Comparison of ENCODE assay signal across 17 mouse cellular contexts in genomic region chr8:25447900-25448299, GRCm38 (mm10).
DNase-seq lines count a peak whose midpoint lies in the region; ATAC-seq and TF ChIP-seq lines count a peak whose summit lies in the region.
"Had no signal": no experiment of that assay in that cellular context is flagged by ENCODE, and none has a peak within 500 bp of the region (broad histone marks: within the 10 kb centered on the region; RNA-seq: fewer than 3 reads in every experiment).

No protein-coding gene starts in this region.

- H3K36me3 ChIP-seq in liver, postnatal 0 days (replicated peaks; ENCODE audit: insufficient read depth, low read length) = no peaks in the 10 kb centered on the region
- H3K36me3 ChIP-seq: hindbrain, embryonic 15.5 days; limb, embryonic 10.5 days; liver, embryonic 15.5 days; neural tube, embryonic 15.5 days had no signal

- H3K9ac ChIP-seq in liver, postnatal 0 days (replicated peaks) = no peak overlapping the region
- H3K9ac ChIP-seq: forebrain, embryonic 13.5 days; hindbrain, embryonic 15.5 days; liver, embryonic 15.5 days; neural tube, embryonic 15.5 days had no signal

- TF ChIP-seq EP300 in liver, postnatal 0 days (IDR thresholded peaks at IDR 0.05; ENCODE audit: low read depth) = peak; percentile 22; the same call in 1 of the 2 replicates

- DNase-seq in liver, postnatal 0 days = no peak
- no peak for DNase-seq in liver
- DNase-seq in CD4-positive helper T cell, adult 2 months (ENCODE audit: low read depth, low spot score) = peak; percentile 8
- no peak for DNase-seq in adrenal gland, adult 8-10 months
- DNase-seq: adrenal gland, adult 2 months; cerebellum, adult 9-10 months; heart, postnatal 10 days; kidney, adult 8-10 months; thymus, postnatal 4 days had no signal

- no peak overlapping the region for H3K4me3 ChIP-seq in liver, postnatal 0 days (ENCODE audit: low read depth, low read length)
- H3K4me3 ChIP-seq in bone marrow, adult 2 months (replicated peaks; ENCODE audit: control insufficient read depth, low read depth, low read length) = no peak overlapping the region
- H3K4me3 ChIP-seq: forebrain, embryonic 13.5 days; hindbrain, embryonic 15.5 days; limb, embryonic 10.5 days; liver, embryonic 15.5 days; neural tube, embryonic 15.5 days had no signal

- TF ChIP-seq POLR2A in bone marrow, adult 2 months (IDR thresholded peaks at IDR 0.05; ENCODE audit: borderline replicate concordance, control insufficient read depth, low read depth, low read length) = no peak

- H3K27ac ChIP-seq in liver, postnatal 0 days (ENCODE audit: low read depth) = no peak overlapping the region
- H3K27ac ChIP-seq in bone marrow, adult 2 months (ENCODE audit: control insufficient read depth, insufficient read depth, low read depth, low read length, poor library complexity) = peak overlapping the region; percentile 43; the same call in 1 of the 2 replicates
- H3K27ac ChIP-seq: forebrain, embryonic 13.5 days; hindbrain, embryonic 15.5 days; limb, embryonic 10.5 days; liver, embryonic 15.5 days; neural tube, embryonic 15.5 days had no signal

- no peak for TF ChIP-seq CTCF in liver, postnatal 0 days (IDR thresholded peaks at IDR 0.05; ENCODE audit: low read depth)
- no peak for TF ChIP-seq CTCF in bone marrow, adult 2 months (IDR thresholded peaks at IDR 0.05; ENCODE audit: control insufficient read depth, insufficient read depth, low read length)

- no peak for ATAC-seq in liver, postnatal 0 days
- ATAC-seq in monocyte, adult 5-6 weeks (replicated peaks; ENCODE audit: insufficient number of reproducible peaks, low FRiP score, low TSS enrichment, poor library complexity, severe bottlenecking) = peak; percentile 90; the same call in 1 of the 2 replicates
- ATAC-seq in megakaryocyte-erythroid progenitor cell, adult 5-6 weeks (replicated peaks; ENCODE audit: low FRiP score, low TSS enrichment, poor library complexity, severe bottlenecking) = no peak
- ATAC-seq: forebrain, embryonic 13.5 days had no signal

- peaks cover 7% of the 10 kb centered on the region for H3K4me1 ChIP-seq in liver, postnatal 0 days (ENCODE audit: insufficient read depth)
- H3K4me1 ChIP-seq in bone marrow, adult 2 months (ENCODE audit: control insufficient read depth, insufficient read depth, low read length) = no peaks in the 10 kb centered on the region; the same call in 1 of the 2 replicates
- H3K4me1 ChIP-seq: forebrain, embryonic 13.5 days; hindbrain, embryonic 15.5 days; limb, embryonic 10.5 days; neural tube, embryonic 15.5 days had no signal

- no peaks in the 10 kb centered on the region for H3K27me3 ChIP-seq in liver, postnatal 0 days (ENCODE audit: insufficient read depth, low read length)
- H3K27me3 ChIP-seq: forebrain, embryonic 13.5 days; hindbrain, embryonic 15.5 days; liver, embryonic 15.5 days; neural tube, embryonic 15.5 days had no signal

- H3K4me2 ChIP-seq in liver, postnatal 0 days (ENCODE audit: low read depth, low read length) = no peak overlapping the region
- H3K4me2 ChIP-seq: forebrain, embryonic 13.5 days; hindbrain, embryonic 15.5 days; liver, embryonic 15.5 days; neural tube, embryonic 15.5 days had no signal

- 35% methylated on average over 4 of the region's 4 CpGs for WGBS in liver, postnatal 0 days (ENCODE audit: insufficient replicate concordance)
- WGBS in bone marrow, adult 2 months = 27% methylated on average over 4 of the region's 4 CpGs

- H3K9me3 ChIP-seq in liver, postnatal 0 days (ENCODE audit: low read length) = no peaks in the 10 kb centered on the region
- H3K9me3 ChIP-seq: forebrain, embryonic 13.5 days; hindbrain, embryonic 15.5 days; limb, embryonic 10.5 days; liver, embryonic 15.5 days; neural tube, embryonic 15.5 days had no signal
